Mouse (Mus musculus): Measurements from ENCODE around the gene Trpm3.

GRCm38 (mm10) chr19:23018186-23018727 is 879.4 kb downstream of the Trpm3 start:
- TF ChIP-seq CTCF (IDR thresholded peaks at IDR 0.05; ENCODE audit: insufficient read depth, low read length), result no peak
- TF ChIP-seq POLR2A (IDR thresholded peaks at IDR 0.05; ENCODE audit: borderline replicate concordance, extremely low read depth, low read depth, low read length), result no peak

All from lung, adult 2 months (tissue).